Mouse (Mus musculus): ENCODE results near the gene Esp31. TPM values are rescaled to one million over a fixed set of nuclear protein-coding genes. Genes with fewer than 3 reads are reported as not detected.

Gene Esp31
- polyA plus RNA-seq (2014; fragmentation: Nextera tagmentation; extraction: Ambion mirVana): not detected in 2 replicates

GRCm38 (mm10) chr17:38639147-38639546 lies at the start of gene Esp31:
Gene Esp31, plus strand, starts transcription at chr17:38639447.
- H3K27me3 ChIP-seq (ENCODE audit: control insufficient read depth, insufficient read depth, low read length): no peaks in the 10 kb centered on the region
- H3K9ac ChIP-seq (replicated peaks; ENCODE audit: low read depth, low read length): no peak within 1 kb of the TSS
- ATAC-seq (ENCODE audit: low read depth): no peak
- no peaks in the 10 kb centered on the region for H3K4me1 ChIP-seq (ENCODE audit: control insufficient read depth, insufficient read depth, low read length)
- no peak within 1 kb of the TSS for H3K27ac ChIP-seq (ENCODE audit: low read depth, low read length)
- WGBS: 89% methylated on average over 2 of the region's 2 CpGs
- H3K9me3 ChIP-seq (ENCODE audit: control insufficient read depth, low read length): peaks cover 2% of the 10 kb centered on the region; the same call in 1 of the 2 replicates
- no peak within 1 kb of the TSS for H3K4me2 ChIP-seq (ENCODE audit: low read depth, low read length)
- H3K36me3 ChIP-seq (ENCODE audit: control insufficient read depth, insufficient read depth, low read length): no peaks in the 10 kb centered on the region
- H3K4me3 ChIP-seq (ENCODE audit: low read depth, low read length): no peak within 1 kb of the TSS

Other genes with a start within 250 kb of the Esp31 start
- gene Esp36, start 219.3 kb upstream of the Esp31 start, polyA plus RNA-seq (2014; fragmentation: Nextera tagmentation; extraction: Ambion mirVana): not detected in 2 replicates
- gene Esp34, start 85.3 kb upstream of the Esp31 start, polyA plus RNA-seq (2014; fragmentation: Nextera tagmentation; extraction: Ambion mirVana): not detected in 2 replicates

Measured in neural tube, embryonic 14.5 days (tissue).